Mouse (Mus musculus) midbrain, embryonic 11.5 days (tissue): ENCODE results near the gene Rcvrn. TPM values are rescaled to one million over a fixed set of nuclear protein-coding genes. Genes with fewer than 3 reads are reported as not detected.
A peak's percentile ranks its signal among the peaks of the same experiment; 100 is the strongest.

Experiments used
- ATAC-seq: fragments of 200-750 bp; cut with Nextera tagmentation; 2 replicates; pipeline ENCODE4 v1.8.0; 2017; ENCODE audit warnings: moderate TSS enrichment, moderate library complexity; ENCODE audit not compliant: low FRiP score
- DNase-seq: peaks from one replicate; pipeline ENCODE4 v3.0.0; 2015; ENCODE audit warnings: low spot score; ENCODE audit errors: missing footprints
- H3K27ac ChIP-seq: fragments of 300-500 bp; sonication (generic); 2 replicates; pipeline ENCODE4 v1.5.1; 2014; ENCODE audit warnings: low read depth, low read length
- H3K27me3 ChIP-seq: fragments of 300-500 bp; sonication (generic); 2 replicates; pipeline ENCODE4 v1.6.1; 2014; ENCODE audit warnings: mild to moderate bottlenecking, low read length, moderate library complexity, mixed read lengths; ENCODE audit not compliant: control insufficient read depth, insufficient read depth
- H3K36me3 ChIP-seq: fragments of 300-500 bp; sonication (generic); 2 replicates; pipeline ENCODE4 v1.6.1; 2014; ENCODE audit warnings: mild to moderate bottlenecking, low read length, moderate library complexity, mixed read lengths; ENCODE audit not compliant: control insufficient read depth, insufficient read depth
- H3K4me1 ChIP-seq: fragments of 300-500 bp; sonication (generic); 2 replicates; pipeline ENCODE4 v1.6.1; 2014; ENCODE audit warnings: low read length; ENCODE audit not compliant: control insufficient read depth, insufficient read depth
- H3K4me2 ChIP-seq: fragments of 300-500 bp; sonication (generic); 2 replicates; pipeline ENCODE4 v1.6.1; 2014; ENCODE audit warnings: mild to moderate bottlenecking, moderate library complexity
- H3K4me3 ChIP-seq: fragments of 300-500 bp; sonication (generic); 2 replicates; pipeline ENCODE4 v1.5.1; 2014; ENCODE audit warnings: low read depth, low read length
- H3K9ac ChIP-seq: fragments of 300-500 bp; sonication (generic); 2 replicates; pipeline ENCODE4 v1.6.1; 2014; ENCODE audit warnings: low read length
- H3K9me3 ChIP-seq: fragments of 300-500 bp; sonication (generic); 2 replicates; pipeline ENCODE4 v1.6.1; 2016; ENCODE audit warnings: low read length; ENCODE audit not compliant: control insufficient read depth
- WGBS: fragments of 180-500 bp; shearing (Covaris S2); extraction: QIAGEN DNeasy Blood & Tissue Kit; methylation state at CpG from one replicate; pipeline ENCODE4 v1.1.7; 2014; 5-methylcytosine and 5-hydroxymethylcytosine counted together
- polyA plus RNA-seq: library from polyadenylated mRNA; unstranded; fragments of >200 nt; fragmentation: Nextera tagmentation; extraction: Ambion mirVana; gene quantifications from 2 replicates; pipeline ENCODE4 v1.2.1, GENCODE M21; 2014

Rcvrn gene
- polyA plus RNA-seq, 1 experiment from 2014 or later = not detected

GRCm38 (mm10) chr11:67654514-67654913, 40.6 kb upstream of the Rcvrn start:
- no peak overlapping the region for H3K4me2 ChIP-seq
- 82% methylated on average over 4 of the region's 4 CpGs for WGBS

GRCm38 (mm10) chr11:67655236-67655959, 39.7 kb upstream of the Rcvrn start:
- peaks cover 6% of the 10 kb centered on the region for H3K4me1 ChIP-seq
- DNase-seq (peak; percentile 69), ATAC-seq (no peak)
- H3K27ac ChIP-seq = no peak overlapping the region
- no peaks in the 10 kb centered on the region for H3K9me3 ChIP-seq
- H3K27me3 ChIP-seq = no peaks in the 10 kb centered on the region
- no peak overlapping the region for H3K9ac ChIP-seq
- WGBS = 73% methylated on average over 17 of the region's 17 CpGs
- H3K36me3 ChIP-seq = no peaks in the 10 kb centered on the region
- H3K4me3 ChIP-seq = no peak overlapping the region
- H3K4me2 ChIP-seq = no peak overlapping the region

More at GRCm38 (mm10) chr11:67654514-67654913, 40.6 kb upstream of the Rcvrn start:
- DNase-seq = no peak
- H3K27me3 ChIP-seq = no peaks in the 10 kb centered on the region
- no peak overlapping the region for H3K4me3 ChIP-seq
- H3K9me3 ChIP-seq = no peaks in the 10 kb centered on the region
- H3K36me3 ChIP-seq = no peaks in the 10 kb centered on the region
- H3K9ac ChIP-seq = no peak overlapping the region
- no peak overlapping the region for H3K27ac ChIP-seq
- peaks cover 6% of the 10 kb centered on the region for H3K4me1 ChIP-seq
- ATAC-seq = no peak

- Histone ChIP-seq H3K4me3 (no peak overlapping the region), H3K9me3 (no peaks in the 10 kb centered on the region), H3K27me3 (no peaks in the 10 kb centered on the region), H3K9ac (no peak overlapping the region), H3K4me2 (no peak overlapping the region), H3K36me3 (no peaks in the 10 kb centered on the region), H3K27ac (no peak overlapping the region), H3K4me1 (peaks cover 6% of the 10 kb centered on the region)
- DNase-seq = peak; percentile 28
- WGBS = 85% methylated on average over 7 of the region's 7 CpGs
- no peak for ATAC-seq
These were observed 38.8 kb upstream of the Rcvrn start for GRCm38 (mm10) chr11:67656366-67656765.

GRCm38 (mm10) chr11:67656811-67657210, 38.3 kb upstream of the Rcvrn start:
- ATAC-seq = no peak
- no peaks in the 10 kb centered on the region for H3K36me3 ChIP-seq
- DNase-seq = no peak
- no peak overlapping the region for H3K4me2 ChIP-seq
- H3K9ac ChIP-seq = no peak overlapping the region
- no peak overlapping the region for H3K27ac ChIP-seq
- peaks cover 6% of the 10 kb centered on the region for H3K4me1 ChIP-seq
- 94% methylated on average over 9 of the region's 9 CpGs for WGBS
- no peaks in the 10 kb centered on the region for H3K9me3 ChIP-seq
- H3K4me3 ChIP-seq = no peak overlapping the region
- H3K27me3 ChIP-seq = no peaks in the 10 kb centered on the region

- DNase-seq = peak; percentile 95
- no peaks in the 10 kb centered on the region for H3K36me3 ChIP-seq
- H3K4me1 ChIP-seq = peaks cover 2% of the 10 kb centered on the region; the same call in 1 of the 2 replicates
- no peaks in the 10 kb centered on the region for H3K9me3 ChIP-seq
- peak; percentile 24; the same call in 1 of the 2 replicates for ATAC-seq
- no peak overlapping the region for H3K27ac ChIP-seq
- H3K9ac ChIP-seq = no peak overlapping the region
- H3K27me3 ChIP-seq = no peaks in the 10 kb centered on the region
- H3K4me3 ChIP-seq = no peak overlapping the region
- 52% methylated on average over 11 of the region's 11 CpGs for WGBS
- H3K4me2 ChIP-seq = no peak overlapping the region
These were observed 37.3 kb upstream of the Rcvrn start for GRCm38 (mm10) chr11:67657685-67658382.

GRCm38 (mm10) chr11:67661465-67661864, 33.7 kb upstream of the Rcvrn start:
- 93% methylated on average over 8 of the region's 8 CpGs for WGBS
- Histone ChIP-seq H3K36me3 (no peaks in the 10 kb centered on the region), H3K9me3 (no peaks in the 10 kb centered on the region), H3K4me3 (no peak overlapping the region), H3K9ac (no peak overlapping the region), H3K27ac (no peak overlapping the region), H3K4me1 (no peaks in the 10 kb centered on the region), H3K27me3 (no peaks in the 10 kb centered on the region), H3K4me2 (no peak overlapping the region)
- no peak for ATAC-seq
- no peak for DNase-seq

GRCm38 (mm10) chr11:67663437-67663836, 31.7 kb upstream of the Rcvrn start:
- Histone ChIP-seq H3K4me2 (no peak overlapping the region), H3K27ac (no peak overlapping the region), H3K36me3 (no peaks in the 10 kb centered on the region), H3K27me3 (no peaks in the 10 kb centered on the region), H3K4me1 (no peaks in the 10 kb centered on the region), H3K9ac (no peak overlapping the region), H3K9me3 (no peaks in the 10 kb centered on the region), H3K4me3 (no peak overlapping the region)
- 94% methylated on average over 4 of the region's 4 CpGs for WGBS
- ATAC-seq (no peak), DNase-seq (peak; percentile 45)

GRCm38 (mm10) chr11:67664261-67664660, 30.9 kb upstream of the Rcvrn start:
- Histone ChIP-seq H3K4me3 (no peak overlapping the region), H3K36me3 (no peaks in the 10 kb centered on the region), H3K4me1 (no peaks in the 10 kb centered on the region), H3K27ac (no peak overlapping the region), H3K4me2 (no peak overlapping the region), H3K9me3 (no peaks in the 10 kb centered on the region), H3K27me3 (no peaks in the 10 kb centered on the region), H3K9ac (no peak overlapping the region)
- 89% methylated on average over 3 of the region's 3 CpGs for WGBS
- ATAC-seq (no peak), DNase-seq (no peak)

GRCm38 (mm10) chr11:67664918-67665317, 30.2 kb upstream of the Rcvrn start:
- Histone ChIP-seq H3K4me3 (no peak overlapping the region), H3K4me1 (no peaks in the 10 kb centered on the region), H3K36me3 (no peaks in the 10 kb centered on the region), H3K27me3 (no peaks in the 10 kb centered on the region), H3K27ac (no peak overlapping the region), H3K9ac (no peak overlapping the region), H3K9me3 (no peaks in the 10 kb centered on the region), H3K4me2 (no peak overlapping the region)
- no peak for DNase-seq
- ATAC-seq = no peak
- WGBS = 83% methylated on average over 6 of the region's 6 CpGs
